Mouse (Mus musculus) E14TG2a.4 (cell line): ENCODE results near the gene Rbbp5.

Experiments
- CTCF ChIP-seq: conservative IDR thresholded peaks from 2 replicates; pipeline ENCODE4 v1.5.1; 2014; ENCODE audit warnings: low read length
- POU5F1 ChIP-seq: IDR thresholded peaks from 2 replicates; pipeline ENCODE4 v1.6.1; 2014; ENCODE audit warnings: low read length, borderline replicate concordance

GRCm38 (mm10) chr1:132528071-132528470, 50.9 kb downstream of the Rbbp5 start:
- TF ChIP-seq CTCF (no peak), POU5F1 (no peak)
